Mouse (Mus musculus): ENCODE measurements around the gene Atl2. TPM values are rescaled to one million over a fixed set of nuclear protein-coding genes. Genes with fewer than 3 reads are reported as not detected.

Gene Atl2
- polyA plus RNA-seq, 1 experiment: 11.8 TPM

- TF ChIP-seq FOSL1 (IDR thresholded peaks at IDR 0.05; ENCODE audit: insufficient read depth, low read length, poor library complexity, severe bottlenecking): no peak
- no peak for TF ChIP-seq USF1 (IDR thresholded peaks at IDR 0.05; ENCODE audit: low read depth)
- no peak for TF ChIP-seq CEBPB (IDR thresholded peaks at IDR 0.05; ENCODE audit: low read depth)
- no peak for TF ChIP-seq MAX (IDR thresholded peaks at IDR 0.05)
- no peak for TF ChIP-seq MYOD1 (IDR thresholded peaks at IDR 0.05; ENCODE audit: control insufficient read depth, insufficient read length, low read depth)
- TF ChIP-seq MYOG (IDR thresholded peaks at IDR 0.05; ENCODE audit: control insufficient read depth, extremely low read depth, insufficient read length): no peak
- TF ChIP-seq CTCF (IDR thresholded peaks at IDR 0.05; ENCODE audit: control insufficient read depth, insufficient read depth, insufficient read length): no peak
- Histone ChIP-seq H3K79me2 (ENCODE audit: control insufficient read depth, insufficient read depth) (no peaks in the 10 kb centered on the region), H3ac (ENCODE audit: control insufficient read depth, insufficient read length, low read depth) (no peak overlapping the region), H3K27me3 (ENCODE audit: control insufficient read depth, insufficient read depth, insufficient read length) (no peaks in the 10 kb centered on the region), H3K4me3 (ENCODE audit: insufficient read depth, poor library complexity, severe bottlenecking) (no peak overlapping the region), H3K79me3 (ENCODE audit: low read depth) (no peaks in the 10 kb centered on the region), H3K36me3 (ENCODE audit: control insufficient read depth, insufficient read depth) (peaks cover 56% of the 10 kb centered on the region)
Observed at GRCm38 (mm10) chr17:79848385-79848784, 47.5 kb downstream of the Atl2 start.

DNA sequence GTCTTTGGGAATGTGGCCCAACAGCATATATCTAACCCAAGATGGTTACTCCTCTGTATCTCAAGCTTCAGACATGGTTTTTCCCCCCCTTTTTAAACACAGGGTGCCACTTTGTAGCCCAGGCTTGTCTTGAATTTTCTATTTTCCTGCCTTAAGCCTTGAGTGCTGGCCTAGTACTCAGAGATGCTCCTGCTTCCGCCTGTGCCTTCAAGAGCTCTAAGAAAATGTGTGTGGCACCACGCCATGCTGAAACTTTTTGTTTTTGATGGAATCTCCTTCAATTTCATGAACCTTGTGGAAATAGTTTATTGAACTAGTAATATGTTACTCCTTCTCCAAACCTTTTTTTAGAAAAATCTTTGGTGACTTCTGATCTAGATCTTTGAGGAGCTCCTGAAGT, 49.7 kb downstream of the Atl2 start:
- no peaks in the 10 kb centered on the region for H3K79me2 ChIP-seq (ENCODE audit: control insufficient read depth, insufficient read depth)
- no peaks in the 10 kb centered on the region for H3K27me3 ChIP-seq (ENCODE audit: control insufficient read depth, insufficient read depth, insufficient read length)
- H3K79me3 ChIP-seq (ENCODE audit: low read depth): no peaks in the 10 kb centered on the region
- no peak overlapping the region for H3K4me3 ChIP-seq (ENCODE audit: insufficient read depth, poor library complexity, severe bottlenecking)
- H3ac ChIP-seq (ENCODE audit: control insufficient read depth, insufficient read length, low read depth): no peak overlapping the region
- H3K36me3 ChIP-seq (ENCODE audit: control insufficient read depth, insufficient read depth): peaks cover 35% of the 10 kb centered on the region
- no peak for TF ChIP-seq USF1 (IDR thresholded peaks at IDR 0.05; ENCODE audit: low read depth)

- H3ac ChIP-seq (ENCODE audit: control insufficient read depth, insufficient read length, low read depth): no peak overlapping the region
- H3K79me2 ChIP-seq (ENCODE audit: control insufficient read depth, insufficient read depth): no peaks in the 10 kb centered on the region
- TF ChIP-seq FOSL1 (IDR thresholded peaks at IDR 0.05; ENCODE audit: insufficient read depth, low read length, poor library complexity, severe bottlenecking): no peak
- TF ChIP-seq MYOG (IDR thresholded peaks at IDR 0.05; ENCODE audit: control insufficient read depth, extremely low read depth, insufficient read length): no peak
- TF ChIP-seq MAX (IDR thresholded peaks at IDR 0.05): no peak
- no peak for TF ChIP-seq CTCF (IDR thresholded peaks at IDR 0.05; ENCODE audit: control insufficient read depth, insufficient read depth, insufficient read length)
- TF ChIP-seq MYOD1 (IDR thresholded peaks at IDR 0.05; ENCODE audit: control insufficient read depth, insufficient read length, low read depth): no peak
- TF ChIP-seq USF1 (IDR thresholded peaks at IDR 0.05; ENCODE audit: low read depth): no peak
- no peak for TF ChIP-seq CEBPB (IDR thresholded peaks at IDR 0.05; ENCODE audit: low read depth)
- no peaks in the 10 kb centered on the region for H3K27me3 ChIP-seq (ENCODE audit: control insufficient read depth, insufficient read depth, insufficient read length)
- no peaks in the 10 kb centered on the region for H3K79me3 ChIP-seq (ENCODE audit: low read depth)
- H3K36me3 ChIP-seq (ENCODE audit: control insufficient read depth, insufficient read depth): peaks cover 30% of the 10 kb centered on the region
- no peak overlapping the region for H3K4me3 ChIP-seq (ENCODE audit: insufficient read depth, poor library complexity, severe bottlenecking)
Observed at GRCm38 (mm10) chr17:79845695-79846094, 50.2 kb downstream of the Atl2 start.

GRCm38 (mm10) chr17:79840254-79841238, 55.4 kb downstream of the Atl2 start:
- no peaks in the 10 kb centered on the region for H3K79me2 ChIP-seq (ENCODE audit: control insufficient read depth, insufficient read depth)
- no peaks in the 10 kb centered on the region for H3K36me3 ChIP-seq (ENCODE audit: control insufficient read depth, insufficient read depth)
- H3K4me3 ChIP-seq (ENCODE audit: insufficient read depth, poor library complexity, severe bottlenecking): no peak overlapping the region
- TF ChIP-seq CTCF (IDR thresholded peaks at IDR 0.05; ENCODE audit: control insufficient read depth, insufficient read depth, insufficient read length) (peak; percentile 77), MYOG (IDR thresholded peaks at IDR 0.05; ENCODE audit: control insufficient read depth, extremely low read depth, insufficient read length) (no peak)
- no peaks in the 10 kb centered on the region for H3K79me3 ChIP-seq (ENCODE audit: low read depth)
- H3ac ChIP-seq (ENCODE audit: control insufficient read depth, insufficient read length, low read depth): no peak overlapping the region
- no peaks in the 10 kb centered on the region for H3K27me3 ChIP-seq (ENCODE audit: control insufficient read depth, insufficient read depth, insufficient read length)

DNA sequence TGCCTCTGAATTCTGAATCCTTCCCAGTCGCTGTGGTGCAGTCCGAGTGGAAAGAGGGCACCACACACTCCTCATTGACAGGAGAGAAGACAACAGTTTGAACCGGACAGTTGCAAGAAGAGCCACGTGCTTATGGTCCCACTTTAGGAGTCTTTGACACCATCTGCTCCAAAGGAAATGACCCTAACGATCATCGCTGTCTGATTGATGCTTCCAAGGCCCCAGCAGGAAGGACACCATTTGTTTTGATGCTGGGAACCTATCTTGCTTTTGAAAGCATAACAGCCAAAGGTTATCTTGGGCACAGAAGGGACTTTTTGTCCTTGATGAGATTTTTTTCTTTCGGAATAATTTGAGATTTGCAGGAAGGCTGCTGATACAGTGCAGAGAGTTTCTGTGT, 58.9 kb downstream of the Atl2 start:
- H3K36me3 ChIP-seq (ENCODE audit: control insufficient read depth, insufficient read depth): no peaks in the 10 kb centered on the region
- H3K79me2 ChIP-seq (ENCODE audit: control insufficient read depth, insufficient read depth): no peaks in the 10 kb centered on the region
- no peaks in the 10 kb centered on the region for H3K27me3 ChIP-seq (ENCODE audit: control insufficient read depth, insufficient read depth, insufficient read length)
- H3K4me3 ChIP-seq (ENCODE audit: insufficient read depth, poor library complexity, severe bottlenecking): no peak overlapping the region
- H3ac ChIP-seq (ENCODE audit: control insufficient read depth, insufficient read length, low read depth): no peak overlapping the region
- TF ChIP-seq MAX (IDR thresholded peaks at IDR 0.05) (no peak), MYOG (IDR thresholded peaks at IDR 0.05; ENCODE audit: control insufficient read depth, extremely low read depth, insufficient read length) (no peak), MYOD1 (IDR thresholded peaks at IDR 0.05; ENCODE audit: control insufficient read depth, insufficient read length, low read depth) (no peak), CEBPB (IDR thresholded peaks at IDR 0.05; ENCODE audit: low read depth) (no peak)
- H3K79me3 ChIP-seq (ENCODE audit: low read depth): no peaks in the 10 kb centered on the region

DNA sequence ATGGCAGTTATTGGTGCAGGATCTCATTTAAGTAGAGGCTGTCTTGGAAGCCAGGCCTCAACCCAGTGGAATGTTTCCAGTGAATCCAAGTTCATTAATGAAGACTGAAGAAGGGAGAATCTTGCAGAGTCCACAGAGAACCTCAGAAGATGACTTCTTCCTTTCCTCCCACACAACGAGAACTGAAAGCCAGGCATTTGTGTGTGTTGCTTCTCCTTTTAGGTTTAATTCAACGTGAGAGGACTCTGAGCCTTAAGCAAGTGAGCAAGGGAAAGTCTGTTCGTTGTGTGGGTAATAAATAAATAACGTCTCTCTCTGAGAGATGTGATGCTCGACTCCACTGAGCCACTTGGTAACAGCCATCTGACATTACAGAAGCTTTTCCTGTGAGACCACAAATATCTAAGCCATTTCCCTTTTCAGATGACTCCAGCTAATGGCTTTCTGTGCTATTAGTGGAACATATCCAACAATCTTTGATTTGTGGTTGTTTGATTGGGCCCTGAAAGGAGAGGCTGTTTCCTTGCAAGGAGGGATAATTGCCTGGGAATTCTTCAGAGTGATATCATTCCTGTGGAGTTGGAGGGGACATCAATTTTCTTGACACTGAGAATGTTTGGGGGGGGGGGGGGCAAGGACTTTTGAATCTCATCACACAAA, 60.1 kb downstream of the Atl2 start:
- Histone ChIP-seq H3K79me2 (ENCODE audit: control insufficient read depth, insufficient read depth) (no peaks in the 10 kb centered on the region), H3K36me3 (ENCODE audit: control insufficient read depth, insufficient read depth) (no peaks in the 10 kb centered on the region), H3K27me3 (ENCODE audit: control insufficient read depth, insufficient read depth, insufficient read length) (no peaks in the 10 kb centered on the region), H3K79me3 (ENCODE audit: low read depth) (no peaks in the 10 kb centered on the region), H3K4me3 (ENCODE audit: insufficient read depth, poor library complexity, severe bottlenecking) (no peak overlapping the region), H3ac (ENCODE audit: control insufficient read depth, insufficient read length, low read depth) (no peak overlapping the region)
- peak; percentile 15 for TF ChIP-seq FOSL1 (IDR thresholded peaks at IDR 0.05; ENCODE audit: insufficient read depth, low read length, poor library complexity, severe bottlenecking)
- TF ChIP-seq CEBPB (IDR thresholded peaks at IDR 0.05; ENCODE audit: low read depth): no peak
